Mouse (Mus musculus) kidney, adult 11 months (tissue): ENCODE results near the gene Upp1.
"Not testable (repeated sequence)": the region's sequence is repeated elsewhere in the genome, so short reads cannot be mapped to it uniquely, and the experiment has no call there.

Experiments
- DNase-seq: peaks from one replicate; pipeline ENCODE4 v3.0.0; 2022

The Upp1 gene

DNA sequence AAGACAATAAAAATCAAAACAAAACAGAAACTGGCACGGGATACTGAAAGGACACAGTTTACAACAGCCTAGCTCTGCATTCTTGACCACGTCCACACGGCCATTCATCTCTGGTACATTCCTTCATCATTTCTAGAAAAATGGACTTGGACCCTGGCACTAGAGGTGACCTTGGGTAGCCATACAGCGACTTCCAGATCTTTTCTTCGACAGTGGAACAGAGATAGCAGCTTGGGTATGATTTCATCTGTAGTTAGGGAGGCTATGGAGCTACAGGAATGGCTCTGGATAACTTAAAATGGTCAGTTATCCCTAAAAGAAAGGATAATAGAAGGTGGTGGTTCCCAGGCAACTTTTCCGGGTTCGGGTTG lies at the start of gene Upp1:
Gene Upp1, plus strand, starts transcription at position 54 of the 371 bp plus-strand sequence.
- DNase-seq, result no peak

DNA sequence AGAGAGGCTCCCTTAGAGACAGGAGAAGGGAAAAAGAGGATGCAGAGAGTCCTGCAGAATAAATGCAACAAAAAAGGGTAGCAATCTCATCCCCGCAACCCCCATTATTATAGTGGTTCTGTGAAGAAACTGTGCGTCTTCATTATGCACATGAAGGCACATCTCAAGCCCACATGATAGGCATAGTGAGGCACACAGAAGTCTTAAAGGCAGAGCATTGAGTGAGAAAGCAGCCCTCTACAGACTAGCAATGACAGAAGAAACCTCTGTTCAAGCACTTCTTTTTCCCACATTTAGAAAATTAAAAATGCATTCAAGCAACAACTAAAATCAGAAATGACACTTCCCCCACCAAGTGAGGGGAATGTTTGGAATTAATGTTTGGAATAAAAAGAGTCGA lies 41.5 kb upstream of the Upp1 start:
- no peak for DNase-seq

DNA sequence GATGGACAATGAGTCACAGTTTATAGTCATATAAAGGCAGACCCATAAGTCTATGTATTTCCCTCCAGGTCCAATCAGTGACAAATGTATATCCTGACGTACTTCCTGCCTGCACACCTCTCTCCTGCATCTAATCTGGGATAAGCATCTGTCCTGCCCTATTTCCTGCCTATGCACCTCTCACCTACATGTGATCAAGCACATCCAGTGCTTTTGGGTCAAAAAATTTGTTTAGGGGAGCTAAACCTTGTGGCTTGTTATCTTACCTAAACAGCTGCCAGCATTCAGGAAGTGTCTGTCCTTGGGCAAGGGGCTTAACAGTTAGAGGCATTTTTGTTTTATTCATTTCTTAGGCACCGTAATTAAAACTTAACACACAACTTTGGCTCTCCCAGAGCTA lies 4.7 kb upstream of the Upp1 start:
- no peak for DNase-seq

DNA sequence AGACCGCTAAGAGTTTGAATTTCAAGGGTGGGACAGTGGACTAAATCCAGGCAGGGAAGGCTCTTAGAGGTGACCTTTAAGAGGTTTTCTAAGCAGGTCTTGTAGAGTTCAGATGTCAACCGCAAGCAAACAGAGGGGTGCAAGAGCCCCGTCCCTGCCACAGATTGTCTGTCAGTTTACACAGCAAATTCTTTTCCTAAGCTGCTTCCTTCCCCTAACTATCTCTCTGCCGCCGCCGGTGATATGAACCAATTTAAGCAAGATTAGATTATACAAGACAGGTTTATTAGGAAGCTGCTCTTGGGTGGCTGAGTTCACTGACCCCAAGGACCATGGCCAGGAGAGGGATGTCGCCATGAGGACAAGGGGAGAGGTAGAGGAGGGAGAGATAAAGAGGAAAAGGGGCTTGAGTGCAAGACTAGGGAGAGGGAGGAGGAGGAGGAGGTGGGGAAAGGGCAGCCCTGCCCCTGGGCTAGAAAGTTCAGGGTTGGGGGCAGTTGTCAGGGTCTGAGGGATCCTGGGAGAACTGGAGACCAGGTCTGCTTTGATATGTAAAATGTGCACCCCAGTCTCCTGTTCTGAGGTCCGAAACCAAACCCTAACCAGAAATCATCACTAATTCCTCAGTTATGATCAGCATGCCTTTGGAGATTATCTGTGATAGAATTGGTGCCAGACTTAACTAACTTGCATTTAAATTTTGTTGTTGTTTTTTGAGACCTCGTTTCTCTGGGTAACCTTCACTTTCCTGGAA lies 2.4 kb upstream of the Upp1 start:
- DNase-seq, result no peak

DNA sequence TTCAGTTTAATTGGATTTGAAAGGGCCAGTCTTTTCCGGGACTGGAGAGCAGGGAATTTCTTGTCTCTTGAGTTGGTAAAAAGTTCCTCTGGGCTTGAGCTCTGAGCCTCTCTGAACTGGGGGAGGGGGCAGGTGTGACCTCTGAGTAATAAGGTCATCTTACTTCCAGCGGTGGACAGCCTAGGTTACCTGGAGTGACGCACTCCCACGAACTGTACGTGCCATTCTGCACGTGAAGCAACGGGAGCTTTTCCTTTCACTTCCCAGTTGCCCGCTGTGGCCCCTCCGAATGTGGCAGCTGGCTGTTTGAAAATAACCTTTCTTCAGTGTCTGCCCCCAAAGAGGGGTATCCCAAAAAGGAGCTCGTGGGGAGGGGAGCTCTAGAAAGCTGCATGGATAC lies 1.8 kb upstream of the Upp1 start:
- DNase-seq, result no peak

DNA sequence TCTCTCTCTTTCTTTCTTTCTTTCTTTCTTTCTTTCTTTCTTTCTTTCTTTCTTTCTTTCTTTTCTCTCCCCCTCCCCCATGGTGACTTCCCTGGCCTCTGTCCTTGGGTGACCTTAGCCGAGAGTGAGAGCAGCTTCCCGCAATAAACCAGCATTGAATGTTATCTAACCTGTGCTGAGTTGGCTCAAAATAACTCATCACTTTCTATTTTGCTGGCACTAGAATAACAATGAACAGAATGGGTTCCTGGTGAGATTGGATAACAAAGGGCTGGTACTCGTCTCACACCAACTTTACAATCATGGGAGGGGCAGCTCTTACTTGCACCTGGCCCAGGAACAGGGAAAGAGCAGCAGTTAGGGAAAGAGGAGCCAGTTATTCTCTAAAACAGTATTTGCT lies 987 bp upstream of the Upp1 start:
- DNase-seq, result no peak

DNA sequence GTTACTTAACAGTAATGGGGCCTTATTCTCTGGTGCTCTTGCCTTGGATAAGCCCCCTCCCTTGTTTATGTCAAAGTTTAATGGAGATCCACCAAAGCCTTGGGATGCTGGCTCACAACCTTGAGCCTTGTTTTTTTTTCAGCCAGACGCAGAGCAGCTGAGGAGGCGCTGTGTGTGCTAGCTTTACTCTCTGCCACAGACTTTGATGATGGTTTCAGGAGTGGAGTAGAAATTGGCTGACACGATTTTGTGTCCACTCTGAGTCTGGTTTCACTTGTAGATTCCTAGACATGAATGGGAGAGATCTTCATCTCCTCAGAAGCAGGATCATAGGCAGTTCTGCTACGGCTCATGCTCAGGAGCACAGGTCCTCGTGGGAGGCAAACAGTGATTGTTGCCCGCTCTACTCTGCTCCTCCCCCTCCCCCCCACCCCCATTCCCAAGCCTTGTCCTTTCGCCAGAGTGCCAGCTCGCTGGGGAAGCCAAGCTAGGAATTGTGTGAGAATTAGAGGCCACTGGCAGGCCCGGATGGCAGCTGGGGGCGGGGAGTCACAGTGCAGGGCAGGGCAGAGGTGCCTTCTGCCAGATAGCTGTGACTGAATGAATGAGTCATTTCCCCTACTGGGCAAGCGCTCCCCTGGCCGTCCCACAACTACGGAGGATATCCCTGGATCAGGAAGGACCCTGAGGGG lies 399 bp upstream of the Upp1 start:
- DNase-seq, result peak; percentile 79

DNA sequence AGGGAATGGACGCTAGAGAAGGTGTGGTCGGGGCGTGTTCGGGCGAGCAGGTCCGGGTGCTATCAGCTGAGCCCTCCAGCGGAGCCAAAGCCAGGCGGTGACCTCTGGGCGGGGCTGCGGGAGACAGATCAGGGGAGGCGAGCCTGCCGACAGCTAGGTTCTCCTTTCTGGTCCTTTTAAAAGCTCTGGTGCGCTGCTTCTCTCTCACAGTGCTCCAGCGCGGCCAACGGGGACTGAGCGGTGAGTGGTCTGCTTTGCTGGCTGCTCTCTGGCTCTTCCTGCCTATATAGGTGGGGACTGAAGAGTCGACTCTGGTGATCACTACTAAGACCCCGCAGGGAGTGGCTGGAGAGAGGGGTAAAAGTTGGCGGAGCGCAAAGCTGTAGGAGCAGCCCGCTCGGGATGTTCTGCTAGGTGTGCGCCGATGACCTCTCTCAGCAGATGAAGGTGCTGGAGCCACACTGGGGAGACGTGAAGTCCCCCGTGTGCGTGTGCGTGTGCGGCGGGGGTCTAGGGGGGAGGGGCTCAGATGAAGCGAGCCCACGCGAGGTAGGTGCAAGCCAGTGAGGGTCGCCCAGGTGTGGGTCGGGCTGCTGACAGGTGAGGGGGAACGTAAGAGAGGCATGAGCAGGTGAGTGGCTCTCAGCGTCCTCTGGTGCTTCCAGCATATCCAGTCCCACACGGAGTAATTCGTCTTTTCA lies 668 bp downstream of the Upp1 start:
- DNase-seq, result peak; percentile 62

DNA sequence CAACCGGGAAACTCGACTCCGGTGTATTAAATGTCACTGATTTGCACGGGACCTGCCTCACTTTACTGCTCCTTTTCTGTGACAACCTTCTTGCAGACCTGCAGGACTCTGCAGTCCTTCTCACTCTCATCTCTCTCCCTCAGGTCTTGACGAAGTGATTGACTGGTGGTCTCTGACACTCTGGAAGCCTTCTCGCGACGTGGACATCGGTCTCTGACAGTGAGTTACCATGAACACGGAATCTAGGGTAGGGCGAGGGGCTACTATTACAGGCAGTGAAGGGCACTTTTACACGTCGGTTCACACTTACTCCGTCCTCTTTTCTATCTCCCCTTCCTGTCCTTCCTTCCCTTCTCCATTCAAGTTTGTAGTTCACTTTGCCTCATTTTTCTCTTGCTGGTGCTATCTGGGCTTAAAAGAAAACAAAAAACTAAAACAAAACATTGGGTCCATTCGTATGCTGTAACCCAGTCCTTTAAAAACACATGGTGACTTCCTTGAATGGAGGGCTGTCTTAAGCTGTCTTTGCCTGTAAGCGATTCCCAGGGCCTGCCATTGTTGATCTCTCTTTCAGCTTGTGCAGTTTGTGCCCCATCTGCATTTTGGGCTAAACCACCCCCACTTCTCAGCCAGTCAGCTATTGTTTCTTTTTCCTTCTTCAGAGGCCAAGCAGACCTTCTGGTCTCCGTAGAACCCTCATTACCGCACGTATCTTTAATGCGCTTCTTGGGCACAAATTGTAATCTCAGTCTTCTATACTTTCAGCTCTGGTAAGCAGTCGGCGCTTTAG lies 1.5 kb downstream of the Upp1 start:
- DNase-seq, result no peak

DNA sequence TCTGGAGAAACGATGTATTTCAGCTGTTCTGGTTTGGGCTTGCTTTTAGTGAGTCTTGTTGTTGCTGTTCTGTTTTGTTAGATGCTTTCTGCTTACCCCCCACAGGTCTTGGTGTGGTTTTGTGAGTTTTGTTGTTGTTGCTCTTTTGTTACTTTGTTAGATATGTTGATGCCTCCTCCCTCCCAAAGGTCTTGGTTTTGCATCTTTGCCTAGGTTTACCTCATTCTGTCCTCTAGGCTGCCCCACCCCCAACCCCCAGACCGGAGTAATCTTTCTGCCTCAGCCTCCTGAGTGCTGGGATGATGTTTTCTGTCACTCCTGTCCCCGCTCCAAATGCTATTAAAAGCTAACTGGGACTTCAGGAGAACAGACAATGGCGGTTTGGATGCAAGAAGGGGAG lies 4.4 kb downstream of the Upp1 start:
- DNase-seq, result no peak

DNA sequence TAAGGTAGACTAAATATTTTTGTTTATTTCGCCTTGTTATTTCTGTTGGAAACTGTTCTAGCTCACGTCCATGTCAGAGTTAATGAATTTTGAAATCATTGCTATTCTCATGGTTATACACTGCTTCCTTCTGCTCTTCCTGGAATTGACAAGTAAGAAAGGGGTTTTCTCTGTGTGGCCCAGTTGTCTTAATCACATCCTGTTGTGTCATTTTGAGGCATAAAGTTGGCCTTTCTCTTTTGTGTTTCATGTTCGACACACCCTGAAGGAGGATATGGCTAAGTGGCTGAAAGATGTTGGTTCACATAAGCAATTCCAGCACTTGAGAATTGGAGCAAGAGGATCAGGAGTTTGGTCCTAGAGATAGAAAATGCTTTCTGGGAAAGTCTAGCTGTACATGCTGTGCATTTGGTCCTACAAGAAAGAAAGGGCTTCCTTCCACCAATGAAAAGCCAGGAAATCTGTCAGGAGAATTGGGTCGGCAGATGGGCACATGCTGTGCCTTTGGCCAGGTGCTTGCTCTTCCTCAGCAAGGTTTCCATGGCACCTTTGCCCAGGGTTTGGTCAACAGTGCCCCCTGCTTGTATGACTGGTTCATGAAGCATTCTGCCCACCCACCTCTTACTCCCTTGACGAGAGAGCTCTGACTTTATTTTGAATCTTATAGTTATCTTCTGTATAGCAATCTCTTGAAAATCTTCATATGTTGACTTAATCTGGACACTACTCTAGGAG lies 8.6 kb downstream of the Upp1 start:
- DNase-seq, result no peak

DNA sequence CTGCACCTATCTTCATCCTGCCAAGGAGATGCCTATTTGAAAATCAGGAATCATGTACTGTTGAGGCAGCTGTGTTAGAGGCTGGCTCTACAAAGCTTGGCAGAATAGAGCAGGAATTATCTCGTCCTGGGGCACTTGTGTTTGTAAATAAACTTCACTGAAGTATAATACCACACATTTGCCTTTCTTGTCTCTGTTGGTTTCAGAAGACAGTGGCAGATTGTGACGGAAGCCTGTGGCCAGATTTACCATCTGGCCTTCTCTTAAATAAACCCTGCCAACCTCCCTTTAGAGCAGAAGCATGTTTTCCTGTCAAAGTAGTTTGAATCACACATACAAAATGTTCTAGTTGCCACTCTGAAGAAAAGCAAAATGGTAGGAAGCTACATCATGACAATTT lies 10.2 kb downstream of the Upp1 start:
- DNase-seq, result no peak

DNA sequence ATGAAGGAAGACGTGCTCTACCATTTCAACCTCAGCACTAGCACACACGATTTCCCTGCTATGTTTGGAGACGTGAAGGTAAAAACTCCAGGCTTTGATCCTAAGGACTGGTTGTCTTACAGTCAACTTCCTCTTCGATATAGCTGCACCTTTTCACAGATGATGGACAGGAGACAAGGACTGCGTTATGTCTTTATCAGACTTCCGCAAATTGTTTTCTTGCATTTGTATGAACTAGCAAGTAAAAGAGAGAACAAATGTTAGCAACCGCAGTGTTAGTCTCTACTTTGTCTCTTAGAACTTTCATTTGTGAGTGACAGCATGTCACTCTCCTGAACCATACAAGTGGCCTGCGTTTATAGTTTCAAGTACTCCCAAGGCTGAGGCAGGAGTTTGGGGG lies 11.6 kb downstream of the Upp1 start:
- no peak for DNase-seq

DNA sequence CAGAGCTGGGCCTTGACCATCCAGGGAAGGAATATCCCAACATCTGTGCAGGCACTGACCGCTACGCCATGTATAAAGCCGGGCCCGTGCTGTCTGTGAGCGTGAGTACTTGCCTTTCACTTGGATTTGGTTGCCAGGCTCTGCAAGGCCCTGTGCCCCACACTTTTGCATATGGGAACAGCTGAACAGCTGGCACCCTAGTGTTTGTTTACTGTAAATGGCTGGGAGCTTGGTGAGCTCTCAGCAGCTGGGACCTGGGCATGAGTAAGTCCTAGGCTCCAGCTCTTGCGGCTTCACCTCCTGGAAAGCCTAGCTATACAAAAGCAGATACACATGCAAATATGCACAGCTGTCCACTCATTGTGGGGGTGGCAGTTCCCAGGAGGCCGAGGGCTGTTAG lies 13.8 kb downstream of the Upp1 start:
- DNase-seq, result no peak

DNA sequence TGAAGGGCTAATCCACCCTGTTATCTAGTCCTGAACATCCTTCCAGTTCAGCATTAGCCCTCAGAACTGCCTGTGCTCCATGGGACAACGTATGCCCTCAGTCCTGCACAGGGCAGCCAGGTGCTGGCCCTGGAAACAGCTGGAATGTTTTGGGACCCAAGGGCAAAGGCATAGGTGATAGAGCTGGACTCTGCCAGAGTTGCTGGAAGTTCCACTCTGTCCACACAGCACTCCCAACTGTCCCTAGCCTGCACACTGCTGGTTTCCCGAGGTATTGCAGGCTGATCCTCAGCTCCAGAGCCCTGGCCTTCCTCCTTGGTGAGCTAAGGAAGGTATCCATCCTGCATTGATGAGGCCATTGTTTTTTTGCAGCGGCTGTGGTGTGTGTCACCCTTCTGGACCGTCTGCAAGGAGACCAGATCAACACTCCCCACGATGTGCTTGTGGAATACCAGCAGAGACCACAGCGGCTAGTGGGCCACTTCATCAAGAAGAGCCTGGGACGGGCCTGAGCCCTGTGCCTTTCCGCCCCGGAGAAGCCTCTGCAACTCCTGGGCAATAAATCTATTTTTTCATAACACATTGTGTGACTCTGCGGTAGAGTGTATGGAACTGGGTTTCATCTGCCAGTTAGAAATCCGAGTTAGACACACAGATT lies 17.8 kb downstream of the Upp1 start:
- no peak for DNase-seq

DNA sequence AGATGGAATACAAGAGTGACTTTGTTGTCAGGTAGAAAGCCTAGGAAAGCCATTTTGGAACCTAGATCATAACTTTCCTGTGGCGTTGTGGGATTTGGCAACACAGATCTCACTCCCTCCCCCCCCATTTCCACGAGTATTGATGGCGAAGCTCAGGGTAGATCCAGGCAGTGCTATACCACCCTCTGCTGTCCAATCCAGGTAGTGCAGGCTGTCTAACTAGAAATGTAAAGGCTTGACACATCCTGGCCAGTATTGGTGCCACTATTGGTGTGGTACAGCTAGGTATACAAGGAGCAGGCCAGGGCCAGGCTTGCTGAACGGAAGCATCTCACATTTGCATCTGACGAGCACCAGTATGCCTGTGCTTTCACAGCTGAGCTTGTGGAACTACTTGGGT lies 18.6 kb downstream of the Upp1 start:
- peak; percentile 71 for DNase-seq

DNA sequence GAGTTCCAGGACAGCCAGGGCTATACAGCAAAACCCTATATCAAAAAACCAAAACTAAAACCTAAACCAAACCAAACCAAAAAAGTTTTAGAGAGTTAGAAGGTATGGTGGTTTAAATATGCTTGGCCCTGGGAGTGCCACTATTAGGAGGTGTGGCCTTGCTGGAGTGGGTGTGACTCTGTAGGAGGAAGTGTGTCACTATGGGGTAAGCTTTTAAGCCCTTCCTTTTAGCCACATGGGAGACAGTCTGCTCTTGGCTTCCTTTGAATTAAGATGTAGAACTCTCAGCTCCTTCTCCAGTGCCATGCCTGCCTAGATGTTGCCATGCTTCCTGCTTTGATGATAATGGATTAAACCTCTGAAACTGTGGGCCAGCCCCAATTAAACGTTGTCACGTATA lies 27.2 kb downstream of the Upp1 start:
- DNase-seq, result no peak

DNA sequence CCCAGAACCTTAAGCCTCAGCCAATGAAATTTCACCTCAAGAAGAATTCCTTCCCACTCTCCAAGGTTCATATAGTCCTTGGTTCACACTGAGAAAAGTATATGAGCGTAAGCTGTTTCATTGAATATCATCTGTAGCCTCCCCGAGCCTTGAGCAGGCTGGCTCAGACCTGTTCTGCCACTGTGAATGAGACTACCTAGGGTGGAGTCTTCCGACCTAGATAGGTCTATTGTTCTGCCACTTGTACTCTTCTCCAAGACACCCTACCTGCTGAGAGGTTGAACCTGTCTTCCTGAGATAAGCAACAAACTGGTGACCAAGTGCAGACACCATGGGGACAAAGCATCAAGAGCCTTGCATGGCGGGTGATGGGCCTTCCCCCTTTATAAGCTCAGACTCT lies 28.2 kb downstream of the Upp1 start:
- no peak for DNase-seq

DNA sequence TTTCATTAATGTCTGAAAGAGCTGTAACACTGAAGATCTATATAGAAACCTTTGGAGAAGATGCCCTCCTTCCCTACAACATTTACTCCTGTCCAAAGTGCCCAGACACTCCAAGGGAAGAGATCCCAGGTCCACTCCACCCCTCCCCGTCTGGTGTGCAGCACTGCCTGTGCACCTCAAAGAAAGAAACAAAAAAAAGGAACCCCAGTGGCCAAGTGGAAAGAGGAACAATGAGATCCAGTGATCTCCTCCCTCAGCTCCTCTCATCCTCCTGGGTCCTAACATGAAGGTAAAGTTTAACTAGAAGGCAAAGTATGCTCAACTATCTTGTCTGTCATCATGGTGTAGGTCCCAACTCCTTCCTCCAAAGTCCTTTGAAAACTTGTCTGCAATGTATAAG lies 28.8 kb downstream of the Upp1 start:
- no peak for DNase-seq

DNA sequence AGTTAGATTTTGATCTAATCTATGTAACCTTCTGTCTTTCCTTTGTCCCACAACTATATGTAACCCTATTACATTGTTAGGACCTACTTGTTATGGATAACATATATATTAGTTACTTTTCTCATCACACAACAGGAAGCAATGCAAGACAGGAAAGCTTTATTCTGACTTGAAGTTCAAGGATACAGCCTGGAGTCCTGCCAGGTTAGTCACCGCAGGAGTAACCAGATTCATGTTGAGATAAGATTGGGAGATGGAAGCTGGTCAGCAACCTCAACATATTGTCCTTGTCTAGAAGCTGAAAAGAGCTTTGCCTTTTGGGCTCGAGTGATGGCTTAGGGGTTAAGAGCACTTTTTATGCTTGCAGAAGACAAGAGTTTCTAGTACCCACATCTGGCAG lies 30.3 kb downstream of the Upp1 start:
- DNase-seq, result no peak

DNA sequence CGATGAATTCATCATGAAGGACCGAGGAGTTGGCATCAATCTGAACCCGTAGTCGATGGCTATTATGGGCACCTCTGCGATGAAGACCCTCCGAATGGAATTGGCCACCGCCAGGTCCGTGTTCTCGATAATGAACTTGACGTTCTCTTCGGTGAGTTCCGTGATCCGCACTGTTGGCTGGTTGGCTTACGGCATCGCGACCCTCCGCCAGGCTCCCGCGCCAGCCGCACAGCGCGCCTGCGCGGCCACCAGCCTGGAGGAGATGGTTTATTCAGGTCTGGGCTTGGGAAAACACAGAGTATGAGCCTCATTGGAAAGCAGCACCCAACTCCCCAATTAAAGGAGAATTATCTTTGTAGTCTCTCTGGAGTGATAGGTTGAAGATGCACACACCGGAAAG lies 32.5 kb downstream of the Upp1 start:
- not testable (repeated sequence) for DNase-seq

DNA sequence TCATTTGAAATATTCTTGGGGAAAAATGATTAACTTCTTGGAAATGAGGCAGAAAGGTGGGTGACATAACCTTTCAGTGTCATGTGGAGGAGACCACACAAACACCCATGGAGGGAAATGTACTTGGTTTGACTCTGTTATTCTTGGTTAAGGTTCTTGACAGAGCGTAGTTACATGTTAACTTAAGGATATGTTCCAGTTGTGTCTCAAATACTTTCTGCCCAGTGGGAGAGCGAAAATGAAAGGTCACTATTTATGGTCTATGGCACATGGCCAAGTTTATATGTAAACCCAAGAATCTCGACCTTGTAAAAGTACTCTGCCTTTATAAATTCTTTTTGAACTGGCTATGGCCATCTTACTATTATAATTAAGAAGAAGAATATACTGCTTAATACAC lies 42.0 kb downstream of the Upp1 start:
- DNase-seq, result peak; percentile 77
